Mouse (Mus musculus) hindbrain, postnatal 0 days (tissue): ENCODE measurements at regions not wholly inside any gene's neighbourhood (a gene's known extent, or its start where the extent isn't known, plus 50 kb on each side); places are given as distances from the start of the nearest gene placed in this dataset.

Source experiments
- ATAC-seq: fragments of 200-750 bp; cut with Nextera tagmentation; 2 replicates; pipeline ENCODE4 v1.8.0; 2017; ENCODE audit warnings: mild to moderate bottlenecking, moderate TSS enrichment, moderate library complexity
- DNase-seq: peaks from one replicate; pipeline ENCODE4 v3.0.0-alpha.2; 2015; ENCODE audit warnings: low spot score
- H3K27ac ChIP-seq: fragments of 300-500 bp; sonication (generic); 2 replicates; pipeline ENCODE4 v1.5.1; 2014; ENCODE audit warnings: mild to moderate bottlenecking
- H3K27me3 ChIP-seq: fragments of 300-500 bp; sonication (generic); 2 replicates; pipeline ENCODE4 v1.6.1; 2014; ENCODE audit warnings: low read length, mixed read lengths; ENCODE audit not compliant: insufficient read depth
- H3K36me3 ChIP-seq: fragments of 300-500 bp; sonication (generic); 2 replicates; pipeline ENCODE4 v1.6.1; 2014; ENCODE audit warnings: low read length, mixed read lengths; ENCODE audit not compliant: insufficient read depth
- H3K4me1 ChIP-seq: fragments of 300-500 bp; sonication (generic); 2 replicates; pipeline ENCODE4 v1.6.1; 2014; ENCODE audit warnings: antibody characterized with exemption, low read length, mixed read lengths; ENCODE audit not compliant: insufficient read depth
- H3K4me2 ChIP-seq: fragments of 300-500 bp; sonication (generic); 2 replicates; pipeline ENCODE4 v1.6.1; 2014; ENCODE audit warnings: low read depth, mild to moderate bottlenecking, low read length, moderate library complexity, mixed read lengths
- H3K4me3 ChIP-seq: fragments of 300-500 bp; sonication (generic); 2 replicates; pipeline ENCODE4 v1.5.1; 2014; ENCODE audit warnings: low read length
- H3K9ac ChIP-seq: fragments of 300-500 bp; sonication (generic); replicated peaks from 2 replicates; pipeline ENCODE4 v1.6.1; 2014; ENCODE audit warnings: mild to moderate bottlenecking, low read length, moderate library complexity, mixed read lengths
- H3K9me3 ChIP-seq: fragments of 300-500 bp; sonication (generic); 2 replicates; pipeline ENCODE4 v1.6.1; 2016; ENCODE audit warnings: low read length, mixed read lengths
- CTCF ChIP-seq: IDR thresholded peaks from 2 replicates; pipeline ENCODE4 v1.5.1; 2016; ENCODE audit warnings: antibody characterized with exemption, control low read depth, low read depth
- WGBS: fragments of 180-500 bp; shearing (Covaris S2); extraction: QIAGEN DNeasy Blood & Tissue Kit; methylation state at CpG from one replicate; pipeline ENCODE4 v1.1.7; 2014; 5-methylcytosine and 5-hydroxymethylcytosine counted together

DNA sequence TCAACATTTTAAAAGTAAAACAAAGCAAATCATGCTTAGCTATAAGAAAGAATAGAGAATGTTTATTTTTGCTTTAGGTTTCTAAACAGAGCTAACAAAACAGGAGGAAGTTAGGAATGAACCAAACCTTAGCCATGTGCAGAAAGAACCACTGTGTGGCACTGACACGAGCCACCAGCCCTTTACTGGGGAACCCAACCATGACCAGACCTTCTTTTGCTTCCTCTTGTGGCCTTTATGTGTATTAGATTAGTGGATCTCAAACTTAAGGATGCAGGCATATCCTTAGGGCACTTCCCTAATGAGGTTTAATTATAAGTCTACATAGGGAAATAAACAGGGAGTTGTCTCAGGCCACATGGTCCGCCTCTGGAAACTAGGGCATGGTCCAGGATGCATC lies 104.0 kb downstream of the Mtx3 start:
- DNase-seq (no peak), ATAC-seq (no peak)
- 76% methylated on average over 2 of the region's 2 CpGs for WGBS
- Histone ChIP-seq H3K27ac (no peak overlapping the region), H3K4me2 (no peak overlapping the region), H3K27me3 (no peaks in the 10 kb centered on the region), H3K4me3 (no peak overlapping the region), H3K4me1 (no peaks in the 10 kb centered on the region), H3K9ac (no peak overlapping the region), H3K9me3 (no peaks in the 10 kb centered on the region), H3K36me3 (no peaks in the 10 kb centered on the region)
- no peak for TF ChIP-seq CTCF

DNA sequence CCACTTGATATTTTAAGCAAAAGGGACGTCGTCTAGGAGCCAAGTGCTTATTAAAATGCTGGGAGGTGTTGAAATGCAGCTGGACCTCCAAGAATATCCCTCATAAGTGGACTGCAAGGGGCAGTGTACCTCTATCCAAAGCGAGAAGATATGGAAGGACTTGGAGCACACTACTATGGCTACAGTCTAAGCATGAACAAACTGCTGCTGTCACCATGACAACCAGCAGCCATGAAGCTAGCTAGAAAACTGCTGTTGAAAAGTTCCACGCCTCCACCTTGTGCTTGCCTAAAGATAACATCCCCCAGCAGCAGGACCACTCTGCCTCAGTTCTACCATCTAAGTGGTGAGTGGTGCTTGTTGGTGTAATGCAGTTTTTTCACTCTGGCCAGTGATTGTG lies 115.5 kb downstream of the Mtx3 start:
- Histone ChIP-seq H3K4me2 (no peak overlapping the region), H3K27ac (no peak overlapping the region), H3K4me1 (no peaks in the 10 kb centered on the region), H3K9me3 (no peaks in the 10 kb centered on the region), H3K36me3 (no peaks in the 10 kb centered on the region), H3K9ac (no peak overlapping the region), H3K4me3 (no peak overlapping the region), H3K27me3 (no peaks in the 10 kb centered on the region)
- WGBS = 38% methylated on average over 4 of the region's 4 CpGs
- no peak for TF ChIP-seq CTCF
- ATAC-seq (peak; percentile 72; the same call in 1 of the 2 replicates), DNase-seq (peak; percentile 70)

DNA sequence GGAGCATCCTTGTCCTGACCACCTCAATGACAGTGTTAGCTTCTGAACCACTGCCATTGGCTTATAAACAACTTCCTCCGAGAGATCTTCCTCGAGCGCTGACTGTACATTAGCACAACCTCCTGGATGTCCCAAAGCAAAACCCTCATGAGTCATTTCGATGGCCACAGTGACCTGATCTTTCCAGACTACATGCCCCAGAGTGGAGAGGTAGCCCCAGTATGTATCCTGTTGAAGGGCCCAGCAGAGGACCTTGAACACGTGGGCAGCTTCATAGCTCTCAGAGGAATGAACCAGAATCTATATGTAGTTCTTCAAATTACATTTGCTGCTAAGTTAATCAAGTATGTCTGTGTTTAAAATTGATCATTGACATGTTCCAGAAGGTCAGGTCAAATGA lies 118.1 kb downstream of the Mtx3 start:
- H3K27me3 ChIP-seq = no peaks in the 10 kb centered on the region
- no peaks in the 10 kb centered on the region for H3K36me3 ChIP-seq
- H3K4me3 ChIP-seq = no peak overlapping the region
- H3K9me3 ChIP-seq = no peaks in the 10 kb centered on the region
- no peak overlapping the region for H3K9ac ChIP-seq
- WGBS = 90% methylated on average over 5 of the region's 5 CpGs
- DNase-seq (no peak), ATAC-seq (no peak)
- H3K4me2 ChIP-seq = no peak overlapping the region
- no peak for TF ChIP-seq CTCF
- H3K27ac ChIP-seq = no peak overlapping the region
- H3K4me1 ChIP-seq = no peaks in the 10 kb centered on the region

DNA sequence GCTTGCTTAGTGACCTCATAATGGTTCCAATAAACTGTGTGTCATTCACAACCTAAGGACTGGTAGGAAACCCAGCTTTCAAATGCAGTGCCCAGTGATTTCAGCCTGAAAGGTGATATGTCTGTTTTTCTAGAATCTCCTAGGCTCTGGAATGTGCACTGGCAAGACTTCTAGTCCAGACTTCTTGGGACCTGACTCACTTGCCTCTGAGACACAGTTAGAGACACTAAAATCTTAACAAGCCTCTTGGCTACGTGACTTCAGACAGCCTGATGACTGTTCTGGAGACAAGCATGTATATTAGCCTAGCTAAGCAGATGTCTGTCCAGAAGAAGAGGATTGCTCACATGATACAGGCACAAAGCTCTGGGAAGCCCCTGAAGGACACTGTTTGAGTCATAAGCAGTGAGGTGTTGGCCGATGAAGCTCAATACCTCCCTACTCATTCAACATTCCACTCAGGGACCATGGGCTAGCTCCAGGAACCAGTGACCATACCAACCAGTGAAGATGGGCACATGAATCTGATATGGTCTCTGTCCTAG lies 118.9 kb downstream of the Mtx3 start:
- WGBS = 92% methylated on average over 2 of the region's 2 CpGs

DNA sequence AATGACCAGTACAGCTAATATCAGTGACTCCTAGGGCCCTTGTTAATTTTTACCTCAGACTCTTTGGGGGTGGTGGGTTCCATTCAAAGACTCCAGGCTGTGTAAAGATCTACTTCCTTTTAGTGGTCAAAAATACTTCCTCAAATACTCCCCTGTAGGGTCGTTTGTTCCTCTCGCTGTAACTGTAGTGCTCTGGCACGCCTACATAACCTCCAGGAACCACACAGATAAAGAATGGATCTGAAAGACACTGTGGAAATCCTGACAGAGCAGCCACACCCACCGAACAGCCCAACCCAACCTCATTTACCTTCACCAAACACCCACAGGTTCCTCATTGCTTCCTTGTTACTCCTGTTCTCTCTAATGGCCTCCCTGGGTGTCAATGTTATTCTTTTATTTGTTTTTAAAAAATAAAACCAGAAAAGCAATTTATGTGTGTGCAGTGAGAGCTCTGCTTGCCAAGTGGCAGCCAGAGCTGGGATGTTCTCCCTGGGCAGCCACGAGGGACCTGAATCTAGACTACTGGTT lies 119.7 kb downstream of the Mtx3 start:
- Histone ChIP-seq H3K4me3 (no peak overlapping the region), H3K9me3 (no peaks in the 10 kb centered on the region), H3K27me3 (no peaks in the 10 kb centered on the region), H3K4me1 (no peaks in the 10 kb centered on the region), H3K9ac (no peak overlapping the region), H3K4me2 (no peak overlapping the region), H3K27ac (no peak overlapping the region), H3K36me3 (no peaks in the 10 kb centered on the region)
- DNase-seq (no peak), ATAC-seq (no peak)
- WGBS = 79% methylated on average over 5 of the region's 5 CpGs
- no peak for TF ChIP-seq CTCF

More for the DNA sequence above, 118.9 kb downstream of the Mtx3 start:
- no peak for ATAC-seq
- no peak for DNase-seq
- TF ChIP-seq CTCF = no peak
- H3K36me3 ChIP-seq = no peaks in the 10 kb centered on the region
- no peak overlapping the region for H3K4me3 ChIP-seq
- no peak overlapping the region for H3K9ac ChIP-seq
- no peak overlapping the region for H3K4me2 ChIP-seq
- H3K4me1 ChIP-seq = no peaks in the 10 kb centered on the region
- H3K27ac ChIP-seq = no peak overlapping the region
- H3K9me3 ChIP-seq = no peaks in the 10 kb centered on the region
- H3K27me3 ChIP-seq = no peaks in the 10 kb centered on the region

DNA sequence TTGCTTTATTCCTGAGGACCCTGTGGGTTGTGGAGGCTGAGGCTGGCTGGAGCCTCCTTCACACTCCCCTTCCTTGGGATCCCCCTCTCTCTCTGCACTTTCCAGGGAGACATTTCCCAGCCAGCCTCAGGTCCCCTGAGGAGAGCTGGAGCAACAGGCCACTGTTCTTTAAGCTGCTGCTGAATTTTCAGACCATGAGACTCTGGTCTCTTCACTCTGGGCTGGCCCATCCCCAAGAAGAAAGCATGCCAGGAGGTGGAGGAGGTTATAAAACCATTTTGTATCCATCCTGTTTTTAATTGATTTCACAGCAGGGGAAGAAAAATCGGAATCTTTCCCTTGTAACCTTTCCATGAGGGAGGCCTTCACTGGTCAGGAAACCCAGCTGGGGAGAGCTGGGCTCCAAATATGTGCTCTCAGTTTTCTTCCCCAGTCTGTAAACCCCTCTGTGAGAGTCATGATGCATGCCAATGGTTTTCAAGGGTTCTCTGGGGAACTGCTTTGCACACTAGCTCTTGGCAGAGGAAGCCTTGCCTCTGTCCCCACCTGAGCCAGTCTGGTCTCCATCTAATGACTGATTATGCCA lies 122.6 kb downstream of the Mtx3 start:
- Histone ChIP-seq H3K4me2 (no peak overlapping the region), H3K36me3 (no peaks in the 10 kb centered on the region), H3K9me3 (no peaks in the 10 kb centered on the region), H3K4me3 (no peak overlapping the region), H3K4me1 (no peaks in the 10 kb centered on the region), H3K27ac (no peak overlapping the region), H3K9ac (no peak overlapping the region), H3K27me3 (no peaks in the 10 kb centered on the region)
- 36% methylated on average over 1 of the region's 1 CpGs for WGBS
- DNase-seq (peak; percentile 20), ATAC-seq (no peak)
- no peak for TF ChIP-seq CTCF

DNA sequence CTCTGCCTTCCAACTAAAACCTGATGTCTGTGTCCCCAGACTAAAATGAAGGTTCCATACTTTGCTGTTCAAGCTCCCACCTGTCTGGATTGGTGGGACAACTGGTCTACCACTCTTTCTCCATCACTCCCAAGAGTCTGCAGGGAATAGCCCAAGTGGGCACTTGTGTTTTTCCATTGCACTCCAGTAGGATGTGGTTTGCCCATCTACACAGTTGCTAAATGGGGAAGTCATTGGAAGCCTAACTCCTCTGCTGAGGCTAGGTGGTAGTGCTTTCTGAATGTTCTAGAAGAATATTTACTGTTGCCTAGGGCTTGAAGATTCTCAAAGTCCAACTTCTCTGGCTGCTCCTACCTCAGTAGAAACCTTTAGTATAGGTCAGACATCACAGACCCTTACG lies 125.0 kb downstream of the Mtx3 start:
- no peak for TF ChIP-seq CTCF
- no peak for ATAC-seq
- Histone ChIP-seq H3K27ac (no peak overlapping the region), H3K9me3 (no peaks in the 10 kb centered on the region), H3K4me1 (no peaks in the 10 kb centered on the region), H3K27me3 (no peaks in the 10 kb centered on the region), H3K36me3 (no peaks in the 10 kb centered on the region), H3K4me2 (no peak overlapping the region), H3K9ac (no peak overlapping the region), H3K4me3 (no peak overlapping the region)
- WGBS = 93% methylated on average over 1 of the region's 1 CpGs
- no peak for DNase-seq
